Mouse (Mus musculus): Measurements from ENCODE around the gene Tspan1. TPM values are rescaled to one million over a fixed set of nuclear protein-coding genes. Genes with fewer than 3 reads are reported as not detected.
A peak's percentile ranks its signal among the peaks of the same experiment; 100 is the strongest.

Tspan1 gene
- polyA plus RNA-seq, 1 experiment from 2014 or later: not detected

- no peak for DNase-seq (ENCODE audit: low spot score, missing footprints)
- 87% methylated on average over 6 of the region's 6 CpGs for WGBS
- peaks cover 10% of the 10 kb centered on the region for H3K4me1 ChIP-seq (ENCODE audit: control insufficient read depth, insufficient read depth, low read length)
- no peak for ATAC-seq (ENCODE audit: low FRiP score)
- no peaks in the 10 kb centered on the region for H3K36me3 ChIP-seq (ENCODE audit: control insufficient read depth, insufficient read depth, low read length)
- H3K4me2 ChIP-seq: no peak within 1 kb of the TSS
- no peak within 1 kb of the TSS for H3K4me3 ChIP-seq (ENCODE audit: low read depth, low read length)
- H3K27me3 ChIP-seq (ENCODE audit: control insufficient read depth, insufficient read depth, low read length): no peaks in the 10 kb centered on the region
- H3K9ac ChIP-seq (ENCODE audit: low read length): no peak within 1 kb of the TSS
- no peak within 1 kb of the TSS for H3K27ac ChIP-seq (ENCODE audit: low read depth, low read length)
- H3K9me3 ChIP-seq (ENCODE audit: control insufficient read depth, low read length): no peaks in the 10 kb centered on the region
These were observed 5.7 kb upstream of the Tspan1 start, which contains the start of the genes 1700042G07Rik and Gm49337 for GRCm38 (mm10) chr4:116173072-116173471. Gene 1700042G07Rik (plus strand): TSS chr4:116173372. Gene Gm49337 (plus strand): TSS chr4:116173384.

GRCm38 (mm10) chr4:116169353-116169672, 1.9 kb upstream of the Tspan1 start:
- peak; percentile 38 for ATAC-seq (ENCODE audit: low FRiP score)
- Histone ChIP-seq H3K4me1 (ENCODE audit: control insufficient read depth, insufficient read depth, low read length) (no peaks in the 10 kb centered on the region), H3K9me3 (ENCODE audit: control insufficient read depth, low read length) (no peaks in the 10 kb centered on the region), H3K27me3 (ENCODE audit: control insufficient read depth, insufficient read depth, low read length) (no peaks in the 10 kb centered on the region), H3K9ac (ENCODE audit: low read length) (no peak overlapping the region), H3K4me2 (no peak overlapping the region), H3K27ac (ENCODE audit: low read depth, low read length) (no peak overlapping the region), H3K36me3 (ENCODE audit: control insufficient read depth, insufficient read depth, low read length) (no peaks in the 10 kb centered on the region), H3K4me3 (ENCODE audit: low read depth, low read length) (no peak overlapping the region)
- 83% methylated on average over 3 of the region's 3 CpGs for WGBS
- DNase-seq (ENCODE audit: low spot score, missing footprints): no peak

GRCm38 (mm10) chr4:116168617-116169352, 1.4 kb upstream of the Tspan1 start:
- ATAC-seq (ENCODE audit: low FRiP score) (peak; percentile 80), DNase-seq (ENCODE audit: low spot score, missing footprints) (peak; percentile 96)
- H3K4me1 ChIP-seq (ENCODE audit: control insufficient read depth, insufficient read depth, low read length): no peaks in the 10 kb centered on the region
- 83% methylated on average over 7 of the region's 8 CpGs for WGBS
- no peak overlapping the region for H3K9ac ChIP-seq (ENCODE audit: low read length)
- no peaks in the 10 kb centered on the region for H3K9me3 ChIP-seq (ENCODE audit: control insufficient read depth, low read length)
- no peaks in the 10 kb centered on the region for H3K36me3 ChIP-seq (ENCODE audit: control insufficient read depth, insufficient read depth, low read length)
- H3K4me3 ChIP-seq (ENCODE audit: low read depth, low read length): no peak overlapping the region
- no peak overlapping the region for H3K27ac ChIP-seq (ENCODE audit: low read depth, low read length)
- H3K4me2 ChIP-seq: no peak overlapping the region
- H3K27me3 ChIP-seq (ENCODE audit: control insufficient read depth, insufficient read depth, low read length): no peaks in the 10 kb centered on the region

GRCm38 (mm10) chr4:116165708-116166407, 1.5 kb downstream of the Tspan1 start:
- no peak overlapping the region for H3K9ac ChIP-seq (ENCODE audit: low read length)
- DNase-seq (ENCODE audit: low spot score, missing footprints) (no peak), ATAC-seq (ENCODE audit: low FRiP score) (no peak)
- no peaks in the 10 kb centered on the region for H3K36me3 ChIP-seq (ENCODE audit: control insufficient read depth, insufficient read depth, low read length)
- whole genome bisulfite sequencing: 75% methylated on average over 8 of the region's 8 CpGs
- no peaks in the 10 kb centered on the region for H3K4me1 ChIP-seq (ENCODE audit: control insufficient read depth, insufficient read depth, low read length)
- no peak overlapping the region for H3K4me3 ChIP-seq (ENCODE audit: low read depth, low read length)
- H3K27me3 ChIP-seq (ENCODE audit: control insufficient read depth, insufficient read depth, low read length): no peaks in the 10 kb centered on the region
- H3K4me2 ChIP-seq: no peak overlapping the region
- H3K9me3 ChIP-seq (ENCODE audit: control insufficient read depth, low read length): no peaks in the 10 kb centered on the region
- H3K27ac ChIP-seq (ENCODE audit: low read depth, low read length): no peak overlapping the region

GRCm38 (mm10) chr4:116164759-116165554, 2.4 kb downstream of the Tspan1 start:
- DNase-seq (ENCODE audit: low spot score, missing footprints) (no peak), ATAC-seq (ENCODE audit: low FRiP score) (no peak)
- H3K4me2 ChIP-seq: no peak overlapping the region
- no peak overlapping the region for H3K9ac ChIP-seq (ENCODE audit: low read length)
- H3K36me3 ChIP-seq (ENCODE audit: control insufficient read depth, insufficient read depth, low read length): no peaks in the 10 kb centered on the region
- H3K27me3 ChIP-seq (ENCODE audit: control insufficient read depth, insufficient read depth, low read length): no peaks in the 10 kb centered on the region
- no peak overlapping the region for H3K4me3 ChIP-seq (ENCODE audit: low read depth, low read length)
- no peak overlapping the region for H3K27ac ChIP-seq (ENCODE audit: low read depth, low read length)
- H3K4me1 ChIP-seq (ENCODE audit: control insufficient read depth, insufficient read depth, low read length): no peaks in the 10 kb centered on the region
- H3K9me3 ChIP-seq (ENCODE audit: control insufficient read depth, low read length): no peaks in the 10 kb centered on the region
- 82% methylated on average over 2 of the region's 2 CpGs for WGBS

- Histone ChIP-seq H3K4me2 (no peak overlapping the region), H3K36me3 (ENCODE audit: control insufficient read depth, insufficient read depth, low read length) (peaks cover 6% of the 10 kb centered on the region; the same call in 1 of the 2 replicates), H3K9me3 (ENCODE audit: control insufficient read depth, low read length) (no peaks in the 10 kb centered on the region), H3K4me3 (ENCODE audit: low read depth, low read length) (no peak overlapping the region), H3K27ac (ENCODE audit: low read depth, low read length) (no peak overlapping the region), H3K27me3 (ENCODE audit: control insufficient read depth, insufficient read depth, low read length) (no peaks in the 10 kb centered on the region), H3K9ac (ENCODE audit: low read length) (no peak overlapping the region), H3K4me1 (ENCODE audit: control insufficient read depth, insufficient read depth, low read length) (no peaks in the 10 kb centered on the region)
- WGBS: 85% methylated on average over 4 of the region's 4 CpGs
- DNase-seq (ENCODE audit: low spot score, missing footprints) (no peak), ATAC-seq (ENCODE audit: low FRiP score) (no peak)
These were observed 5.3 kb downstream of the Tspan1 start for GRCm38 (mm10) chr4:116162142-116162541.

- Histone ChIP-seq H3K9ac (ENCODE audit: low read length) (no peak overlapping the region), H3K4me2 (no peak overlapping the region), H3K9me3 (ENCODE audit: control insufficient read depth, low read length) (no peaks in the 10 kb centered on the region), H3K27ac (ENCODE audit: low read depth, low read length) (no peak overlapping the region), H3K36me3 (ENCODE audit: control insufficient read depth, insufficient read depth, low read length) (peaks cover 14% of the 10 kb centered on the region; the same call in 1 of the 2 replicates), H3K4me1 (ENCODE audit: control insufficient read depth, insufficient read depth, low read length) (no peaks in the 10 kb centered on the region), H3K4me3 (ENCODE audit: low read depth, low read length) (no peak overlapping the region), H3K27me3 (ENCODE audit: control insufficient read depth, insufficient read depth, low read length) (no peaks in the 10 kb centered on the region)
- 91% methylated on average over 3 of the region's 3 CpGs for WGBS
- ATAC-seq (ENCODE audit: low FRiP score) (no peak), DNase-seq (ENCODE audit: low spot score, missing footprints) (no peak)
These were observed 6.6 kb downstream of the Tspan1 start for GRCm38 (mm10) chr4:116160769-116161168.

- no peaks in the 10 kb centered on the region for H3K9me3 ChIP-seq (ENCODE audit: control insufficient read depth, low read length)
- H3K4me3 ChIP-seq (ENCODE audit: low read depth, low read length): no peak overlapping the region
- H3K4me2 ChIP-seq: no peak overlapping the region
- H3K27me3 ChIP-seq (ENCODE audit: control insufficient read depth, insufficient read depth, low read length): no peaks in the 10 kb centered on the region
- H3K9ac ChIP-seq (ENCODE audit: low read length): no peak overlapping the region
- peaks cover 22% of the 10 kb centered on the region for H3K36me3 ChIP-seq (ENCODE audit: control insufficient read depth, insufficient read depth, low read length)
- no peaks in the 10 kb centered on the region for H3K4me1 ChIP-seq (ENCODE audit: control insufficient read depth, insufficient read depth, low read length)
- 83% methylated on average over 3 of the region's 3 CpGs for WGBS
- DNase-seq (ENCODE audit: low spot score, missing footprints): no peak
- H3K27ac ChIP-seq (ENCODE audit: low read depth, low read length): no peak overlapping the region
- ATAC-seq (ENCODE audit: low FRiP score): no peak
These were observed 7.5 kb downstream of the Tspan1 start for GRCm38 (mm10) chr4:116159912-116160311.

- H3K9ac ChIP-seq (ENCODE audit: low read length): no peak overlapping the region
- WGBS: 95% methylated on average over 2 of the region's 2 CpGs
- H3K36me3 ChIP-seq (ENCODE audit: control insufficient read depth, insufficient read depth, low read length): peaks cover 30% of the 10 kb centered on the region
- H3K4me2 ChIP-seq: no peak overlapping the region
- H3K9me3 ChIP-seq (ENCODE audit: control insufficient read depth, low read length): no peaks in the 10 kb centered on the region
- no peak overlapping the region for H3K4me3 ChIP-seq (ENCODE audit: low read depth, low read length)
- no peak overlapping the region for H3K27ac ChIP-seq (ENCODE audit: low read depth, low read length)
- ATAC-seq (ENCODE audit: low FRiP score) (no peak), DNase-seq (ENCODE audit: low spot score, missing footprints) (no peak)
- H3K4me1 ChIP-seq (ENCODE audit: control insufficient read depth, insufficient read depth, low read length): no peaks in the 10 kb centered on the region
- no peaks in the 10 kb centered on the region for H3K27me3 ChIP-seq (ENCODE audit: control insufficient read depth, insufficient read depth, low read length)
These were observed 9.5 kb downstream of the Tspan1 start for GRCm38 (mm10) chr4:116157882-116158281.

All from midbrain, embryonic 11.5 days (tissue).